Mouse (Mus musculus): ENCODE results near the gene Mfsd4a.

DNA sequence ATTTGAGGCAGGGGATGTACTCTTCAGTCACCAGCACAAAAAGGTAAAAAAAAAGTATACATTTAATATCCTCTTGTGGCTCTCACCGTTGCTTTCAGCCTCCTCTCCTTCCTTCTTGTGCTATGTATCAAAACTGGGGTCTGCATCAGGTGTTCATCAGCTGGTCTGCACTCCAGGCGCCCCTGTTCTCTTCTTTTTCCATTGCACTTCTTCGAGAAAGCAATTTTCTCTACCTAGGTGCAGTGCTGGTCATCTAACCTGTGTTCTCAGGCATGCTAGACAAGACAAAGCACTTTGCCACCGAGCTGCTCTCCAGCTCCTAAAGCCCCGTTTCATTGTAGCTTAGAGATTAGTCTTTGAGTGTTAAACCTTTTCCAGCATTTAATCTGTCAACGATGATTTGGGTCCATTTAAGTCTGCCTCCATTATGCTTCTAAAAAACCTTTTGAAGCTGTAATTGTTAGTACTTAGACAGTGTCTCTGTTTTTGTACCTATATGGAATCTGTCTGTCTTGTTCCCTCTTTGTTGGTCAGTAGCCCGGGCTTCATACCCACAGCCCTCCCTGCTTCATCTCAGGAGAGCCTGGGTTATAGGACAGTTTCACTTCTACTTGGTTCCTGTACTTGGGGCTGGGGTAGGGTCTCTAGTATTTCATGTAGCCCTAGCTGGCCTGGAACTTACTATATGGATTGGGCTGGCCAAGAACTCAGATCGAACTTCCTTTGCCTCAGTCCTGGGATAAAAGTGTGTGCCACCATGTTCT is 58.8 kb downstream of the Mfsd4a start:
- TF ChIP-seq CTCF (IDR thresholded peaks at IDR 0.05; ENCODE audit: borderline replicate concordance, insufficient read depth, low read depth, low read length) = no peak
- no peak for TF ChIP-seq POLR2A (IDR thresholded peaks at IDR 0.05; ENCODE audit: borderline replicate concordance, insufficient read depth, low read length)
